Mouse (Mus musculus): ENCODE results near the gene Pik3c2g. TPM values are rescaled to one million over a fixed set of nuclear protein-coding genes. Genes with fewer than 3 reads are reported as not detected.

Gene Pik3c2g
- total RNA-seq, 1 experiment from 2014 or later = 9.5 TPM

DNA sequence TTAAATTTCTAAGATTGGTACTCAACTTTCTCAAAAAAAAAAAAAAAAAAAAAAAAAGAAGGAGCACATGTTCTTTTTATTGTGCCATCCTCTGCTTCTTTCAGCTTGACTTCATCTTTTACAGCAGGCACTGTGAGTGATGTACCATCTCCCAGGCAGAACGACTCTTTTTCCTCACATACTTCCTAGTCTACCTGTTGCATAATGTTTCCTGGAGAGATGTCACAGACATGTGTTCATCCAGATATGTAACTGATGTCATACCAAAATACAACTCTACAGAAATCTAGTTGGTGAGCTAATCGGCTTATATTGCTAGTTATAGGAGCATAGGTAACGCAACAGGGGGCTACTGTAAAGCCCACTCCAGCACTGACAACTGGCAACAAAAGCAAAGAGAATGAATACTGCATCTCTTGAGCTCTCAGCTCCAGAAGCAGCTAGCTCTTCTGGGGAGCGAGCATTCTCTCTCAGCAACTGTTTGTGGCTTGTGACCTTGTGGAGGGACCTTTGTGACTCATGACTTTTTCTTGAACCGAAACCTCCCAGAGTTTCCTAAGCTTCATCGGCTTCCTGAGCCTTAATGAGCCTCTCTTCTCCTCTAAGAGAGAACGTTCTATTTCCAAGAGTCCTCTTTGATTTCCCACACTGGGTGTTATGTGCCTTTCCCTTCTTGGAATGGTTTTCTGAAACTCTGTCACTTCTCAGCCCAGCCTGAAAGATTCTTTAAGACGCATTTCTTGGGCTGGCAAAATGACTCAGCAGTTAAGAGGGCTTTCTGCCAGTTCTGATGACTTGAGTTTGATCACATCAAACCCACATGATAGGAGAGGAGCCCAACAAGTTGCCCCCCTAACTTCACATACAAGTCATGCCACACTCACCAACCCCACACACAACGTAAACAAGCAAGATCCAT, 148.9 kb downstream of the Pik3c2g start:
- DNase-seq = peak; percentile 6

DNA sequence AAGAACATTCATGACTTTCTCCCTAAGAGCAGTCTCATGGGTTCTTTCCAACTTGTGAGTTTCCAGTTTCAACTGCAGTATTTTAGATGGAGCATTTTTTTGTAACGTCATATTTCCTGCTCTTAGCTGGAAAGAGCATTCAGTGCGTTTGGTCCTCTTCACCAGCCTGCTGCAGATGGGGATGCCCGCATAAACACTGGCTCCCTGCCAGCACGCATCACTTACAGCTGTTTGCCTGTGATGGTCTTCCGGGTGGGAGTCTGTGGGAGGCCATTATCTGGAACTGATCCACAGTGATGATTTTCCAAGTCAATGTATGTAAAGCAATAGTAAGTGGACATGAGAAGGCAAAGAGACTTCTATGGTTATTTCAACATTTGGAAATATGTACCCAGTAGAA, 151.3 kb downstream of the Pik3c2g start:
- no peak for DNase-seq

DNA sequence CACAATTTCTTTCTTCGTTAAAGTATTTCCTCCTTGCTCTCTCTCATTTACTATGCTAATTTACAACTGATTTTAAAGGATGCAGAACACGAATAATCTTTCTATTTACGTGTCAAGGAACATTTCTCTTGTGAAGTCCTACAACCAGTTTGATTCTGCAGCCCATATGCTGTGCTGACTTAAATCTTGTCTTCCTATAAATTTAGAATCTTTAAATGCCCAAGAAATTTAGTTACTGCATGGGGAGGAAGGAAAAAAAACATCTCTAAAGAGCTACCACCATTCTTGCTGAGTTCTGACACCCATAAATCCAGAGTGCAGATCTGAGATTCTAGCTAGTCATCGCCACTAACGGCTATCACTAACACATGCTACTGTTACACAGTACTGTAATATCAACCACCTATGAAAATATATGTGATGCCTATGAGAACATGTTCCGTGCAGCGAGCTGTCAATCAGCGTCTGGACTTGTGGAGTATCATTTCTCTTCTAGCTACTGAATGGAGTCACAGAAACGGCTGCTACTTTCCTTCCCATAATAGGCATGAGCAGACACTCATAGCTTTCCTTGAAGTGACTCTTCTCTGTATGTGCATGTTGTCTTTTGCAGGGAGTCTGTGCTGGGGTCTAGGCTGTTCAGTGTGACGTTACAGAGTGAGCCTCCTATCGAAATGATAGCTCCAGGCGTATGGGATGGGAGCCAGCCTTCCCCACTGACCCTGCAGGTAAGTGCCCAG, 155.8 kb downstream of the Pik3c2g start:
- DNase-seq = no peak

DNA sequence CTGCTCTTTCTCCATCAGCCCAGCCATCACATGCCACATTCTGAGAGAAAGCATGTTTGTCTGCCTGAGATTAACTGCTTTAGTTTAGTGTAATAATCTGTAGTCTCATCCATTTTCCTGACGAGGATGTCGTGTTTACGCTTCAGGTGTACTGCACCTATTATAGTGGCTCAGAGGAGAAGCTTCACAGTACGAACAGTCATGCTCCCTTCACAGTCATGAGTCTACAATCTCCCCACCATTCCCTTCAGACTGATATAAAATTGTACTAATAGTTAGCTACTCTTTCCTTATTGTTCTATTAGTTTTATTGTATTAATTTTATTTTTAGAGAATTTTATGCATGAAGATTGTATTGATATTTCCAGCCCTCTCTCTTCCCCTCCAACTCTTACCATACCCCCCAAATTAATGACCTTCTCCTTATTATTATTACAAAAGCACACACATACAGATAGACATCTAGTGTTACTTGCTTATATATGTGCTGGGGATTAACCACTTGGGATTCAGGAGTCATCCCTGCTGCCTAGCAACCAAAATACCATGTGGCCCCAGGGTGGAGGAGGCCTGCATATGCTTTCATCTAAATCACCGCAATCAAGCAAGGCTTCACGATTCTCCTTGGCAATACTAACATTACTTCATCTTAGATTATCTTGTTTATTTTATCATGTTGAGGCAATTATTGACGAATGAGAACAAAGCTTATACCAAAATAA, 159.9 kb downstream of the Pik3c2g start:
- DNase-seq = no peak

DNA sequence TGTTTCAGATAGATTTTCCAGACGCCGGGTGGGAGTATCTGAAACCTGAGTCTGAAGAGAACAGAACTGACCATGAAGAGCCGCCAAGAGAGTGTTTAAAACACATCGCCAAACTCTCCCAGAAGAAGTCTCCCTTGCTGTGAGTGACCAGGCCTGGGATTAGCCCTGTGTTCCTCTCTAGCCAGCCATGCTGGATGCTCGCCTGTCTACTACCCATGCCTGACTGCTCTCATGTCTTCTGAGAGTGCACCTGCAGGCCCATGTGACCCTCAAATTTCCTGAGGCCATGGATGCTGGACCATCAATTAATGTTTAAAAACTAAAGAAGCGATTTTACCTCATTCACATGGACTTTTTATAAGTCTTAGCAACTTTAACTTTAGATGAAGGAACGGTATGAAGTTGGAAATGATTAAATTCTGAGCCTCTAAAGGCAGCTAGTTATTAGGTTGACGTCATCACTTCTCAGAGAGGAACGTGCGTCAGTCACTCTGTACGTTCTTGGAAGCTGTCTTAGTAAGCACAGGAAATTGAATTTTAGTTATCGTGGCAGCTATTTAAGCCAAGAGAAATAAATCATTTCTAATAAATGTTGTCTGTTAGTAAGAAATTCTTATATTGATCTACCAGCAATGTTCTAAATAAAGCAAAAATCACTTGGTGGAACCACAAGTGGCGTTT, 161.2 kb downstream of the Pik3c2g start:
- no peak for DNase-seq

DNA sequence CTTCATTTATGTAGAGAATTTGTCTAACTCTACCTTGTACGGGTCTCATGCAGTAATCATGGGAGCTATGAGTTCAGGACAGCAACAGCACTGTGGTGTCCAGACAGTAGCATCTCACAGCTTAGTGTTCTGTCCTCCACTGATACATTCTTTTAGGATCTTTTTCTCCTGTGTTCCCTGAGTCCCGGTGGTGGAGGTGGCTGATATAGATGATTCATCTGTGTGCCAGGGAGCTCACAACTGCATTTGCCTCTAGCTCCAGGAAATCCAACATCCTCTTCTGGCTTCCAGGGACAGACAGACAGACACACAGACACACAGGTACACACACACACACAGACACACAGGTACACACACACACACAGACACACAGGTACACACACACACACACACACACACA, 163.6 kb downstream of the Pik3c2g start:
- no peak for DNase-seq

DNA sequence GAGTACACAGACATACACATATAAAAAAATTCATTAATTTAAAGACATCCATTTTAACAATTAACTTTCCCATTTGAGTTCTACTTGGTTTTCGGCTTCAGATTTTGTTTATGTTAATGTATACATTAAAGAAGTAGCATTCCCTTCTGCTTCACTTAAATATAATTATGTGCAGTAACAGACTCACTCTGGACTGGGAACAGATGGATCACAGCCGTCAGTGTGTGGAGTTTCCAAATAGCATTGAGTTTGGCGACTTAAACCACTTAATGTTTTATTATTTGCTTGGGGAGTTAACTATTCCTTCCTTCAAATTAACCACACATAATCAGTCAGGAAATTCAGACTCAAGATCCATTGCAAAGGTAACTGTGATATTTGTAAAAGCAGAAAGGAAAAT, 164.0 kb downstream of the Pik3c2g start:
- DNase-seq = no peak

DNA sequence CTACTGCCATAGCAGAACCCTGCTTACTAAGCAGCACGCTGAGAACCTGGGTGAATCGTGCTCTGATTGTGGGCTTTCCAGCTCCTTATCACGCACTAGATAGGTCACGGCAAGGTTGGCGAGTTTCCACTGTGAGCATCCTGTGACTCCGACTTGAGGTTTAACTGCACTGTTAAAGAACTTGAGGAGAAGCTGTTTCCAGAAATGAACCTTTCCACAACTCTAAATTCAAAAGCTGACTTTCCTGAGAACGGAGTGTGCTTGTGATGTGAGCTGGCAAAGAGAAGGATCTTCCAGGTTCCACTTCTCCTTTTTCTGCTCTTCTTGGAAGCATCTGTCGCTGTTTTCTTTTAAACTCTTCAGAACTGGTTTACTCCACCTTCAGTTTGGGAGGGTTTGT, 170.9 kb downstream of the Pik3c2g start:
- no peak for DNase-seq

DNA sequence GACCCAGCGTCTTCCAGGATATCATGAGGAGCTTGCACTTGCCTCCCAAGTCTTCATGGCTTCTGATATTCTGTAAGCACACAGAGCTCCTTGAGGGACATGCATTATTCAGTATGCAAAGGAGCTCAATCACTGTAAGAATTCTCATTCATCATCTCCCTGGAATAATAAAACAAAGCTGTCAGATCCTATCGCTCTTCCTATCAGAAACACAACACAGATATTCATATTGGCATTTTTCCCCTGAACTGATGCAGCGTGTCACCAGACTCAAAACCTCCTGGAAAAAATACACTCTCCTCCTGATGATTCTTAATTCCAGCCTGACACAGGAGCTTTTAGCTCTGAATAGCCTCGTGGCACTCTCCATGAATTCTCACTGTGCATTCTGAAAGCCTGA, 174.0 kb downstream of the Pik3c2g start:
- no peak for DNase-seq

DNA sequence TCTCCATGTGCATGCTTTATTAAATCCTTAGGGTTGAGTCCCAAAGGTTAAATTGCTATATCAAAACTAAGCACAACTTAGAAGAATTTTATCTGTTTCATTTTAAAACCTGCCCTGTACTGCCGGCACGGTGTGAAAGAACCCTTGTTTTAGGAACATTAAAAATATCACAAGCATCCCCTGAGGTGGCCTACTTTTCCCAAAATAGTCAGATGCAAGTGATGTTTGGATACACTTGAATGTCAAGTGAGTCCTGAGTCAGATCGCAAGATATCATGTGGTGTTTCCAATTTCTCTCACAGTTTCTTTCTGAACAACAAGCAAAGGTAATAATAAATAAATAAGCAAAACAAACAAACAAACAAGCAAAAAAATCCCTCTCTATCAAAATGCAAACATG, 177.4 kb downstream of the Pik3c2g start:
- DNase-seq = no peak

DNA sequence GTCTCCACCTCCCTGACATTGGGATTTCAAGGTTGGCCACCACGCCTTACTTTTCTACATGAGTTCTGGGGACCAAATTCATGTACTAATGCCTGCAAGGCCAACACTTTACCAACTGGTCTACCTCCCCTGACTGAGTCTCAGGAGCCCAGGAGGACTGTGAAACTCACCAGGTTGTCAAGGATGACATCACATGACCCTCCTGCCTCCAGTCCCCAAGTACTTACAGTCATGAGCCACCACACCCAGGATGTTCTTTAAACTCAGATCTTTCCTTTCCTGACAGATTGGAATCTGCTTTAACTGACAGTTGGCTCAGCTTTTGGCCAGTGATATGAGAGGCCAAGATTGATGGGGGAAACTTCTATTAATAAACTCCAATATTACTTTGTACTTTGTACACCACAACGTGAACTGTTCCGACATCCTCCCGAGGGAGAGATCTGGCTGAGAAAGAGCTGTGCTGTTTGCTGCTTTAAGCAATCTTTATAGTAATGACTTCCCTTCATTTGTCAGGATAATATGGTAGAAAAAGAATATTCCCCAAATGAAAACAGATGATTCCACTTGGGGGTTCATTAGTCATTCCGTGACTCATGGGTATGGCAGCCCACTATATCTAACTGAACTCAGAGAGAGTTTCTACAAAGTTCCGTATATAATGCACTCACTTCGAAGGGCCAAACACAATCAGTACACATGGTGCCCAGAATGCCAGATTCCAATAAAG, 182.9 kb downstream of the Pik3c2g start:
- DNase-seq = peak; percentile 19

DNA sequence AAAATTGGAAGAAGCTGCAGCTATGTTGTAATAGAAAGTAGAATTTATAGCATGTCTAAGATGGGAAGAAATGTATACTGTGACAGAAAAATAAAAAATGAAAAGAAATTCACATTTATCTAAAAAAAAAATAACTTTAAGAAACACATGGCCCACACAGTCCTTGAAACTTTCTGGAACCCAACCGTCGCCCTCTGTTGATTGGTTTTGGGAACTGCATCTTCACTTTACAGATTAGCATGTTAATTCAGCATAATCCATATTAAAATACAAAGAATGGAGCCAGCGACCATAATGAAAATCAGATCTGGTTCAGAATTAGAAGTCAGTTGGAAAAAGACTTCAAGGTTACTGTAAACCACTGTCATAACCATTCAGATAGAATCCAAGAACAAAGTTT, 183.5 kb downstream of the Pik3c2g start:
- no peak for DNase-seq

DNA sequence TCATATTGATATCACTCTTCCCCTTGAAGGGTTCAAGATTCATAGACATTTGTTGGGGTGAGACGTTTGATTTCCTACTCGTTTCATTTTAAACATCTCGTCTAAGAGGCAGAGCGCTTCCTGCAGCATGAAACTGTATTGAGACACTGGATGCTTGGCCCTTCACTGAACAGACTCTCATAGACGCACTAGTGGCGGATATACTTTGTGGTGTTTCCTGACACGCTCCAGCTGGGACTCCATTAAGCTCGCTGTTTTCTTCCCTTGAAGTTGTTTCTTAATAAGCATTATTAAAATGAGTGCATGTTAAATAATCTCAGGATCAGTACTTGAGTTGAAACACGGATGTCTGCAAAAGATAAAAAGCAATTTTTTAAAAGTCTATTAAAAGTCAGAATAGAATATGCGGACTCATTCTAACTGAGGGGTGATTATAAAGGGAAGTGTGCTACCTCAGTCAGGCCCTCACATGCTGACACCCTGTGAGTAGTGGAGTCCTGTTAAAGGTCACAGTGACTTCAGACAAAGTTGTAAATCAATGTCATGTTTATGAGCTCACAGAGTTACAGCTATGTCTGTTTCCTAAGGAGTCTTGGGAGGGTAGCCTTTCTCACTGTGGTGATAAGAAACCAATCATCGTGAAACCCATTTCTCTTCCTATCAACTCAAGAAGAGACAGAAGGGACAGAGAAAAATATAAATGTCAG, 190.7 kb downstream of the Pik3c2g start:
- DNase-seq = no peak

DNA sequence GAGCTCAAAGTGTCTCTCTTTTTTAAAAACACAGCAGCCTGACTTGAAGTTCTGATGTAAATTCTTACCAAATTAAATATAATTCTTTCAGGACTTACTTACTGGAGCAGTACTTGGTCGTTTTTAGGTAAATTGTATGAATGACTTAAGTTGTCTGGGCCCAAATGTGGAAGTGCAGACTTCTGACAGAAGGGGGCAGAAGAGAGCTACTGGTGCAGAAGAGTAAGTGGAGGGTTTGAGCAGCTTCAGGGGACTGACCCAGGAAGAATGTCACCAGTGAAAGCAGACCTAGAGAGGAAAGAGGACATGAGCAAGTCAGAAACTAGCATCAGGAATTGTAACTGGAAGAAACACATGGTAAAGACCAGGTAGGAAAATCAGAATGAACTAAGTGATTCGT, 193.0 kb downstream of the Pik3c2g start:
- DNase-seq = peak; percentile 17

DNA sequence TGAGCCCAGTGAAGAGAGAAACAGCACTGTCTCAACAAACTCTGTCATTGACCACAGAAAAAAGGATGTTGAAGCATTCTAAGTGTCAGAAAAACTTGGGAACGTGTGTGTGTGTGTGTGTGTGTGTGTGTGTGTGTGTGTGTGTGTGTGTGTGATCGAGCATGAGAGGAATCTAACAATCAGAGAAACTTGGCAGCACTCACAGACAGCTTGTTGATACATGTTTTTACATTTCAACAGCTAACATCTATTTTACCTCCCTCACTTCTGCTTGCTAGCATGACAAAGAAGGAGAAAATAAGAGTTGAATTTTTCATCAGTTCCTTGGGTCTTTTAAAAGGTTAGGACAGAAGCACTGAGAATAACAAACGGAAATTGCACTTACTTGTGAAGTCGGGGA, 202.5 kb downstream of the Pik3c2g start:
- DNase-seq = no peak

DNA sequence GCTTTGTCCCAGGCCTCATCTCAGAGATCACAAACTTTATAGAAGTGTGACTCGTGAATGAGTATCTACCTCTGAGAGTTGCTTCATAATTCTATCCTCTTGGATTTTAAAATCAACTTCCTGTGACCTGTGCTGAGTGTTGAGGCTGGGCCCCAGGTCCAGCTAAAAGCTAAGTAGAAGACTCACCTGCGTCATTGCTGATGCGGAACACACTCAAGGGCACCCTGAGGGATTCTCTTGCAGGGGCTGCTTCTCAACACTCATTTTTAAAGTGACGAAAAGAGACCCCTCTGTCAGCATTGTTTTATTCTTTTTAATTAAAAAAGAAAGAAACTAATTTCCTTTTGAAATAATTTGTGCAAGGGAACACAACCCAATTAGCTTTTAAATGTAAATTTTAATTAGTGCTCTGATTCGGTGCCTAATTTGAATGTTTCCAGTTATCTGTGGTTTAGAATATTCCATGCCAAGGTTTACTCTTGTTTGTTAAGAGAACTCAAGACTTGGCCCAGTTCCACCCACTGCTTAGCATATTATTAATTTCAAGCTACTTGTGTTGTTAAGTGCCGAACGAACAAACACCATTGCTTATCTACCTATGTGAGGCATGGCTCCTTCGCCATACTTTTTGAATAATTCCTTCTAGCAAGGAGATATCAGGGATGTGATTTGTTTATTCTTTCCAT, 212.7 kb downstream of the Pik3c2g start:
- DNase-seq = no peak

DNA sequence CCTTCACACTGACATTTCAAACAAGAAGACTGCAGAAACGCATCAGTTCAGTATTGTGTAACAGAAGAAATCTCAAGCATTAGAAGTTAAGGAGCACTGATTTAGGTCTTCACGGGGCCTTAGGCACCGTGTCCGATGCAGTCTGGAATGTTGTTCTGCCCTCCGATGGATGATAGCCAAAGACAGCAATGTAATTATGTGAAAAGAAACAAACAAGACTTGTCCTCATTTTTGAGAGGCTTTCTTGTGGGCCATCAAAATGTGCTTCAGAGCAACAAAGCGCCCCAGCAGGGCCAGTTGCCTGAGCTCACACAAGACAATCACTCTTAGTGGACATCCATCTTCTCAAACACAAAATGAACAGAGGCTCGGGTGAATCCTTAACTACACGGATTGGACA, 234.9 kb downstream of the Pik3c2g start:
- DNase-seq = no peak

DNA sequence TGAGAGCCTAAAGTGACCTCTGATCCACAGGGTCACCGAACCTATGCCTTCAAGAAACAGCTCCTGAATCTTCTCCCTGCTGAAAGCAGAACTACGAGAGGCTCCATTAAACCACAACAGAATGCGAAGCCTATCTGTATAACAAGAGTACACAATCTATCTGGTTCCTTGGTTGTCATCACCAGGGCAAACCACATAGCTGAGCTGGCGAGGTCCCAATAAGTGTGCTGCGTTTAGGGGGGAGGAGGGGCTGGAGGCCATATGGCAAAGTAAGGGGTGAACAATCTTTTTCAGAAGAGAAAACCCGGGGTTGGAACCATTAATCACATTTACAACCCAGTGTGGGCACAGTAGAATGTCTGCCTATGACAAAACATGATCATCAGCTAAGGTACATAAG, 251.2 kb downstream of the Pik3c2g start:
- DNase-seq = no peak

DNA sequence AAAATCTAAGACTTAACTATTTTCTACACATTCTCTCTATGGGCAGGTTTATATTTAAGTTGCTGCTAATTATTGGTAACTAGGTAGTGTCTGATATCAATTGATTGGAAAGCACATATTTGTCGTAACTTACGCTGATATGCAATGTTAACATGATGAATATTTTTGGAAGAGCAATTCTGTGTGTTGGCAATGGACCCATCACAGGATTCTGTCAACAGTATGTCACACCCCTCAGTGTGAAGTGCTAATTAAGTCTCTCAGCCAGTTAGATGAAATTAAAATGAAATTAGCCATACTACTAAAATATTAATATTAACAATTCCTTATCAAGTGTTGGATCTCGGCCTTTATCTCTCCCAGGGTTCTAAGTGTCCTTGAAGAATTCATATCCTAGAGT, 251.7 kb downstream of the Pik3c2g start:
- no peak for DNase-seq

DNA sequence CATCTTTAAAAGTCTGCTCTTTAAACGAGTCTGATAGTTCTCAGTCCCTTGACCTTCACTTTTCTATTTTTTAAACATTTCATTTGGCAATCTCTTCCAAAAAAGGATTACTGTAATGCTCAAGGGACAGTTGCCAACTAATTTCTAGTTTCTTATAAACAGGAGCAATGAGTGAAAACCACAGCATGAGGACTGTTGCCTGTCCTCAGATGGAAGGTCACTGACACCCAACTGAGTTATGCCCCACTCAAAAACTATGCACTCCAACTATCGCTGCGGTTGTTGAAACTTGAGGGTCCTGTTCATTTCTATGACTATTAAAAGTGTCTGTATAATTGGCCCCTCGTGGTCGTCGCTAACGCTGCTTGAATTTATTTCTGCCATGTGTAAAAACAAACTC, 252.9 kb downstream of the Pik3c2g start:
- DNase-seq = peak; percentile 9

Data from adrenal gland, postnatal 14 days (tissue).